Mouse (Mus musculus) G1E (cell line): ENCODE results near the gene Nt5e.

Source experiments
- CTCF ChIP-seq: IDR thresholded peaks from 2 replicates; pipeline ENCODE4 v1.5.1; 2012; ENCODE audit warnings: low read depth, low read length, inconsistent platforms, mixed read lengths
- POLR2AphosphoS5 ChIP-seq: IDR thresholded peaks from 2 replicates; pipeline ENCODE4 v1.6.1; 2012; ENCODE audit warnings: low read depth, low read length, inconsistent platforms; ENCODE audit not compliant: insufficient replicate concordance
- TAL1 ChIP-seq: conservative IDR thresholded peaks from 2 replicates; pipeline ENCODE4 v1.6.1; 2012; ENCODE audit warnings: low read depth, low read length, inconsistent platforms, mixed read lengths

DNA sequence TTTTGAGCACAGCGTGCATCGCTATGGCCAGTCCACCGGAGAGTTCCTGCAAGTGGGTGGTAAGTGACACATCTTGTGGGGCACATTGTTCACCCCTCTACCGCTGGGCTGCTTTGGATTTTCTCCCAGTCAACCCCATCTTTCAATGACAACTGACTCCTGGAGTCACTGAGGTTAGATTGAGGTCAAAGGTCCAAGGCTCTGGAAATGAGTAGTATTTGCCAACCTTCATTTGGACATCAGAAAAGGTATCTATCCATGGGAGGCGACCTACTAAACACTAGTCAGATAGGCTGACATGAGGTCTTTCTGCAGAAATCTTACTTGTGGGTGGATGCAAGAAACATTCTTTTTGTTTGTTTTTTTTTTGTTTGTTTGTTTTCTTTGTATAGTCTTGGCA is 40.3 kb downstream of the Nt5e start:
- TF ChIP-seq CTCF (no peak), POLR2AphosphoS5 (no peak), TAL1 (no peak)
